Mouse (Mus musculus): Measurements from ENCODE around the gene Dusp10. TPM values are rescaled to one million over a fixed set of nuclear protein-coding genes. Genes with fewer than 3 reads are reported as not detected.
A peak's percentile ranks its signal among the peaks of the same experiment; 100 is the strongest.

Dusp10 gene
- polyA plus RNA-seq, 1 experiment from 2014 or later: 6.7 TPM

DNA sequence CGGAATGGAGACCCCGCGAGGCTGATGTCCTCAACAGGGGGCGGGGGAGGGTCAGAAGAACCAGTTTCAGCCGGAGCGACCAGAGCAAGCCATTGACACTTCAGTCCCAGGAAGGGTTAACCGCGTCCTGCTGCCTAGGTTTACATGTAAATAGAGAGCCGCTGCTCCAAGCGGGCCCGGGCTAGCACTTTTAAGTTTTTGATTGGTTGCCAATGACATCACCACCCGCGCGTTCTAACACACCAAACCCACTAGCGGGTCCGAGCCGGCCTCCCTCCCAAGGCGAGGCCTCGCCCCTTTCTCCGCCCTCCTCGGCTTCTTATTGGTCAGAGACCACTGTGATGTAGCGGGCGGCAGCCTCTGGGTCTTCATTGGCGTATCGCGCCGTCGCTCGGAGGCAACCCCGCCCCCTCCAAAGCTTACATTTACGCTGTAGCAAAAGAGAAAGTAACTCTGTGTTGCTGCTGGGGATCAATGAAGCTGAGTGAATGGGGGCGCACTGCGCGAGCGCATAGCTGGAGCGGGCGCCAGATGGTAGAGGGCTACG is 21.0 kb downstream of the Dusp10 start, which contains the start of gene 1700056E22Rik:
Gene 1700056E22Rik (minus strand): TSS at position 291 of the 547 bp plus-strand sequence.
- under 1% methylated on average over 38 of the region's 38 CpGs for WGBS

GRCm38 (mm10) chr1:184034741-184035181 is 21.7 kb downstream of the Dusp10 start:
- WGBS: under 1% methylated on average over 12 of the region's 12 CpGs
- Histone ChIP-seq H3K9me3 (no peaks in the 10 kb centered on the region), H3K27ac (peak overlapping the region; percentile 99), H3K4me3 (peak overlapping the region; percentile 85), H3K36me3 (peaks cover 23% of the 10 kb centered on the region), H3K4me1 (replicated peaks) (peaks cover 34% of the 10 kb centered on the region), H3K27me3 (ENCODE audit: insufficient read depth, poor library complexity, severe bottlenecking) (0 out of 2 replicates have a peak, but pooled peaks cover 3% of the 10 kb centered on the region)
- peak; percentile 53 for DNase-seq (ENCODE audit: low spot score)

More for the DNA sequence above, 21.0 kb downstream of the Dusp10 start, which contains the start of gene 1700056E22Rik:
- 0 out of 2 replicates have a peak, but pooled peaks cover 3% of the 10 kb centered on the region for H3K27me3 ChIP-seq (ENCODE audit: insufficient read depth, poor library complexity, severe bottlenecking)
- peaks cover 20% of the 10 kb centered on the region for H3K36me3 ChIP-seq
- H3K27ac ChIP-seq: peak within 1 kb of the TSS; percentile 99
- DNase-seq (ENCODE audit: low spot score): peak; percentile 99
- peak within 1 kb of the TSS; percentile 85 for H3K4me3 ChIP-seq
- H3K4me1 ChIP-seq (replicated peaks): peaks cover 34% of the 10 kb centered on the region
- H3K9me3 ChIP-seq: no peaks in the 10 kb centered on the region

GRCm38 (mm10) chr1:184035346-184035903 is 22.3 kb downstream of the Dusp10 start:
- Histone ChIP-seq H3K4me3 (peak overlapping the region; percentile 85), H3K9me3 (no peaks in the 10 kb centered on the region), H3K4me1 (replicated peaks) (peaks cover 38% of the 10 kb centered on the region), H3K36me3 (peaks cover 23% of the 10 kb centered on the region), H3K27me3 (ENCODE audit: insufficient read depth, poor library complexity, severe bottlenecking) (0 out of 2 replicates have a peak, but pooled peaks cover 3% of the 10 kb centered on the region), H3K27ac (peak overlapping the region; percentile 99)
- no peak for DNase-seq (ENCODE audit: low spot score)
- 4% methylated on average over 12 of the region's 12 CpGs for WGBS

- peaks cover 43% of the 10 kb centered on the region for H3K4me1 ChIP-seq (replicated peaks)
- 0 out of 2 replicates have a peak, but pooled peaks cover 3% of the 10 kb centered on the region for H3K27me3 ChIP-seq (ENCODE audit: insufficient read depth, poor library complexity, severe bottlenecking)
- H3K4me3 ChIP-seq: no peak overlapping the region
- H3K9me3 ChIP-seq: no peaks in the 10 kb centered on the region
- 90% methylated on average over 4 of the region's 4 CpGs for WGBS
- DNase-seq (ENCODE audit: low spot score): no peak
- H3K36me3 ChIP-seq: peaks cover 23% of the 10 kb centered on the region
- no peak overlapping the region for H3K27ac ChIP-seq
These were observed 24.7 kb downstream of the Dusp10 start for GRCm38 (mm10) chr1:184037802-184038201.

DNA sequence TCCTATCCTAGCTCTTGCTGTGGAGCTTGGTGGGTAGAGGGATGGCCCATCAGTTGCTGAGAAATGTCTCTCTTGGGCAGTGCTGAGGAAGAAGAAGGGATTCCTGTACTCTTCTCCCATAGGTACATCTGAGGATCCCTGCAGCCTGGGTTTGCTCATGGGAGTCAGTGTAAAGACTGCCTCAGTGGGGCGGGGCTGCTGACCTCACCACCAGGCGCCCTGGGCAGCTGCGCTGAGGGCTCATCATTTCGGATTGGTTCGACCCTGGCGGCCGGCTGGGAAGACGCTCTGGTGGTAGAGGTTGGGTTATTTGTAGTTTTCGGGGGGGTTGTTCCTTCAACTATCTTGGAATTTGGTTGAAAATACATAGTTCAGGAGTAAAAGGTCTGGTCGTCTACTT is 26.2 kb downstream of the Dusp10 start:
- 86% methylated on average over 10 of the region's 10 CpGs for WGBS
- H3K4me1 ChIP-seq (replicated peaks): peaks cover 37% of the 10 kb centered on the region
- no peak overlapping the region for H3K27ac ChIP-seq
- H3K9me3 ChIP-seq: no peaks in the 10 kb centered on the region
- H3K4me3 ChIP-seq: no peak overlapping the region
- 0 out of 2 replicates have a peak, but pooled peaks cover 3% of the 10 kb centered on the region for H3K27me3 ChIP-seq (ENCODE audit: insufficient read depth, poor library complexity, severe bottlenecking)
- peaks cover 23% of the 10 kb centered on the region for H3K36me3 ChIP-seq
- no peak for DNase-seq (ENCODE audit: low spot score)

DNA sequence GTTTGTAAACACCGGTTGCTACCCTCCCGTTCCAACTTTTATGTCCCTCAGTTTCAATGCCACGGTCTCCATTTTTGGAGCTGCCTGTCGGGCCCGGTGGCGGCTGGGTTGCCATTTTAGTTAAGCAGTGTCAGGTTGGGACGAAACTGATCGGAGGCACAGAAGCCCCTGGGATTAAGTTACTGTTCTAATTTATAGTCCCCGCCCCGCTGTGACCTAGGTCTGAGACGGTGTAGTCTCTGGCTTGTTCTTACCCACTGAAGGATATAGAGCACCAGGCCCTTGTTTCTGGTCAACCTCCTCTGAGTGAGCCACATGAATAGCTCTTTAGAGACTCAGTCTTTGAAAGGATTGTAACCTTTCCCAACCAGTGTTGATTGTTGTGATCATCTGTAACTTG is 27.1 kb downstream of the Dusp10 start:
- 83% methylated on average over 11 of the region's 11 CpGs for WGBS
- no peak for DNase-seq (ENCODE audit: low spot score)
- Histone ChIP-seq H3K27me3 (ENCODE audit: insufficient read depth, poor library complexity, severe bottlenecking) (0 out of 2 replicates have a peak, but pooled peaks cover 3% of the 10 kb centered on the region), H3K27ac (no peak overlapping the region), H3K4me3 (no peak overlapping the region), H3K9me3 (no peaks in the 10 kb centered on the region), H3K36me3 (peaks cover 23% of the 10 kb centered on the region), H3K4me1 (replicated peaks) (peaks cover 34% of the 10 kb centered on the region)

DNA sequence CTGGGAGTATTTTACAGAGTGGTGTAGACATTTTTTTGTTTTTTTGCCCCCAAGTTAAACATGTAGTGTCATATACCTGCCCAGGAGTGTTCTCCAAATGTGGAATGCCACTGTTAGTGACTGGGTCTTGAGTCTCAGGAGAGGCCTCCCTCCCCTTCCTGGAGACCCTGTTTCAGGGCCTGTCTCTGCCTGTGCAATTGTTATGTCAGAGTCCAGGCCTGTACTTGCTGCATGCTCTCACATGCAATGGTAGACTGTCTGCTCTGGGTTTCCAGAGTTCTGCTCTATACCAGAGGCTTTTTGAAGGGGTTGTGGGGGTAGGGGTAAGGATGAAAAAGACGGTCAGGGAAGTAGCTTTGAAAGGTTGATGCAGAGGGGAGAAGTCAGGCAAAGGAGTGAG is 27.8 kb downstream of the Dusp10 start:
- Histone ChIP-seq H3K27ac (no peak overlapping the region), H3K4me3 (no peak overlapping the region), H3K27me3 (ENCODE audit: insufficient read depth, poor library complexity, severe bottlenecking) (0 out of 2 replicates have a peak, but pooled peaks cover 3% of the 10 kb centered on the region), H3K4me1 (replicated peaks) (peaks cover 27% of the 10 kb centered on the region), H3K9me3 (no peaks in the 10 kb centered on the region), H3K36me3 (peaks cover 23% of the 10 kb centered on the region)
- DNase-seq (ENCODE audit: low spot score): no peak
- 73% methylated on average over 1 of the region's 1 CpGs for WGBS

- H3K4me3 ChIP-seq: no peak overlapping the region
- peaks cover 23% of the 10 kb centered on the region for H3K4me1 ChIP-seq (replicated peaks)
- DNase-seq (ENCODE audit: low spot score): no peak
- no peak overlapping the region for H3K27ac ChIP-seq
- no peaks in the 10 kb centered on the region for H3K27me3 ChIP-seq (ENCODE audit: insufficient read depth, poor library complexity, severe bottlenecking)
- no peaks in the 10 kb centered on the region for H3K9me3 ChIP-seq
- peaks cover 21% of the 10 kb centered on the region for H3K36me3 ChIP-seq
- WGBS: 73% methylated on average over 9 of the region's 9 CpGs
These were observed 28.9 kb downstream of the Dusp10 start for GRCm38 (mm10) chr1:184041778-184042573.

DNA sequence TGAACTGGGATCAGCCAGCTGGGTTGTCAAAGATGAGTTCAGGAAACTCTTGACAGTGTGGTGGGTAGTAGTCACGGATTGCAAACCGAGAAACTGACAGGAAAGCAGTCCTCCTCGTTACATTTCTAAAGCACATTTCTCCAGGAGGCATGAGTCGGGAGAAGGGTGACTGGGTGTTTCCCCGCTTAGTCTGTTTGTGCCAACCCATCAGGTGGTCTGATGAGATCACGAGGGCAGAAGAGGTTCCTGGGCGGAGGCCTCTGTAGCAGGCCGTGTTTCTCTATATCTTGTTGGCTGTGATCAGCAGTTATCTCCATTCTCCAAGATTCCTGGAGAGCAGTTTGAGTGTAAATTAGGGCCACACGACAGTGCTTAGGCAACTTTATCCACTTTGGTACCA is 29.6 kb downstream of the Dusp10 start:
- no peaks in the 10 kb centered on the region for H3K27me3 ChIP-seq (ENCODE audit: insufficient read depth, poor library complexity, severe bottlenecking)
- DNase-seq (ENCODE audit: low spot score): no peak
- H3K36me3 ChIP-seq: peaks cover 13% of the 10 kb centered on the region
- WGBS: 77% methylated on average over 9 of the region's 9 CpGs
- no peaks in the 10 kb centered on the region for H3K9me3 ChIP-seq
- H3K4me1 ChIP-seq (replicated peaks): peaks cover 20% of the 10 kb centered on the region
- H3K27ac ChIP-seq: no peak overlapping the region
- no peak overlapping the region for H3K4me3 ChIP-seq

DNA sequence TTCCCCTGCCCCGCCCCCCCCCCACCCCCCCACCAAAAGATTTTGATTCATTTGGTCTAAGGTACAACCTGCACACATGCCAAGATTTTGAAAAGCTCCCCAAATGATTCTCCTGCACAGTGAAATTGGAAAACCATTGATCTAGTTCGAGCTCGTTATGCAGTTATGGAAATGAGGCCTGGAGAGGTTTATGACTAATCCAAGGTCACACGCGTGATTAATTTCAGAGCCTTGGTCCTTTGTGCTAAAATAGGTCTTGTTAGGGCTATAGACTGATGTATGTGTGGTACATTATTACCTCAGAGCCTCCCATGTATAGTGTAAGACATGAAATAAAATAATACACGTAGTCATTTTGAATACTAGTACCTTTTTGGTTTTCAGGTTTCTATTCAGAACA is 30.3 kb downstream of the Dusp10 start:
- H3K4me1 ChIP-seq (replicated peaks): peaks cover 20% of the 10 kb centered on the region
- H3K27ac ChIP-seq: no peak overlapping the region
- H3K27me3 ChIP-seq (ENCODE audit: insufficient read depth, poor library complexity, severe bottlenecking): no peaks in the 10 kb centered on the region
- peaks cover 8% of the 10 kb centered on the region for H3K36me3 ChIP-seq
- DNase-seq (ENCODE audit: low spot score): no peak
- WGBS: 89% methylated on average over 6 of the region's 6 CpGs
- no peaks in the 10 kb centered on the region for H3K9me3 ChIP-seq
- H3K4me3 ChIP-seq: no peak overlapping the region

GRCm38 (mm10) chr1:184046070-184046677 is 33.1 kb downstream of the Dusp10 start:
- no peak overlapping the region for H3K4me3 ChIP-seq
- peak; percentile 30 for DNase-seq (ENCODE audit: low spot score)
- no peaks in the 10 kb centered on the region for H3K36me3 ChIP-seq
- WGBS: 58% methylated on average over 6 of the region's 6 CpGs
- H3K4me1 ChIP-seq (replicated peaks): peaks cover 10% of the 10 kb centered on the region; the same call in 1 of the 2 replicates
- H3K9me3 ChIP-seq: no peaks in the 10 kb centered on the region
- H3K27me3 ChIP-seq (ENCODE audit: insufficient read depth, poor library complexity, severe bottlenecking): no peaks in the 10 kb centered on the region
- no peak overlapping the region for H3K27ac ChIP-seq

DNA sequence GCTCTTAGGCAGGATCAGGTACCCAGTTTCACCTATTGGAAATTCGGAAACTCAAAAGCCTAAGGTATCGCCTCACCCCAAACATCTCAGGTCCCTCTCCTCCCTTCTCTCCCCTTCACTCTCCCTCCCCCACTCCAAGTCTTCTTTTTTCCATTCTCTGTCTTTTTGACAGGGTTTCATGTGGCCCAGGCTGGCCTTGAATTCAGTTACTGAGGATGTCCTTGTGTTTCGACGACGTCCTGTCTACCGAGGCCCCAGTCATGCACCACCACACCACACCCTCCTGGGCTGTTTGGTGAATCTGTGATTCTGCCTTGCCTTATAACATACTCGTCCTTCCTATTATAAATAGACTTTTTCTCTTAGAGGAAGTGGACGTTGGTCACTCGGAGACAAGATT is 34.7 kb downstream of the Dusp10 start:
- H3K4me1 ChIP-seq (replicated peaks): 0 out of 2 replicates have a peak, but pooled peaks cover 11% of the 10 kb centered on the region
- no peak for DNase-seq (ENCODE audit: low spot score)
- H3K27ac ChIP-seq: no peak overlapping the region
- no peaks in the 10 kb centered on the region for H3K27me3 ChIP-seq (ENCODE audit: insufficient read depth, poor library complexity, severe bottlenecking)
- 88% methylated on average over 9 of the region's 9 CpGs for WGBS
- H3K9me3 ChIP-seq: no peaks in the 10 kb centered on the region
- no peak overlapping the region for H3K4me3 ChIP-seq
- H3K36me3 ChIP-seq: no peaks in the 10 kb centered on the region
